Mouse (Mus musculus): Measurements from ENCODE around the gene Pfas. TPM values are rescaled to one million over a fixed set of nuclear protein-coding genes. Genes with fewer than 3 reads are reported as not detected.
"Not testable (repeated sequence)": the region's sequence is repeated elsewhere in the genome, so short reads cannot be mapped to it uniquely, and the experiment has no call there.

Gene Pfas
- polyA plus RNA-seq, 1 experiment from 2014 or later = 47.7 TPM

- H3K27ac ChIP-seq (ENCODE audit: low read depth, low read length) = no peak overlapping the region
- peak overlapping the region; percentile 37 for H3K9ac ChIP-seq (ENCODE audit: low read depth, low read length)
- H3K36me3 ChIP-seq (ENCODE audit: control insufficient read depth, insufficient read depth, low read length) = 0 out of 2 replicates have a peak, but pooled peaks cover 3% of the 10 kb centered on the region
- peak overlapping the region; percentile 18 for H3K4me3 ChIP-seq (ENCODE audit: low read length)
- peak; percentile 44 for ATAC-seq (ENCODE audit: low FRiP score, low TSS enrichment)
- 15% methylated on average over 16 of the region's 16 CpGs for WGBS
- no peaks in the 10 kb centered on the region; the same call in 1 of the 2 replicates for H3K27me3 ChIP-seq (ENCODE audit: control insufficient read depth, insufficient read depth, low read length)
- peak overlapping the region; percentile 36 for H3K4me2 ChIP-seq (replicated peaks; ENCODE audit: low read depth, low read length)
- H3K4me1 ChIP-seq (ENCODE audit: control insufficient read depth, insufficient read depth, low read length) = peaks cover 3% of the 10 kb centered on the region; the same call in 1 of the 2 replicates
- H3K9me3 ChIP-seq (ENCODE audit: control insufficient read depth, low read length) = no peaks in the 10 kb centered on the region
Observed at GRCm38 (mm10) chr11:68946806-68947440, 61.3 kb downstream of the Pfas start.

GRCm38 (mm10) chr11:68946001-68946400 is 62.3 kb downstream of the Pfas start:
- Histone ChIP-seq H3K9ac (ENCODE audit: low read depth, low read length) (no peak overlapping the region), H3K9me3 (ENCODE audit: control insufficient read depth, low read length) (no peaks in the 10 kb centered on the region), H3K4me2 (replicated peaks; ENCODE audit: low read depth, low read length) (no peak overlapping the region), H3K4me3 (ENCODE audit: low read length) (no peak overlapping the region), H3K27ac (ENCODE audit: low read depth, low read length) (no peak overlapping the region), H3K27me3 (ENCODE audit: control insufficient read depth, insufficient read depth, low read length) (no peaks in the 10 kb centered on the region), H3K4me1 (ENCODE audit: control insufficient read depth, insufficient read depth, low read length) (peaks cover 3% of the 10 kb centered on the region; the same call in 1 of the 2 replicates), H3K36me3 (ENCODE audit: control insufficient read depth, insufficient read depth, low read length) (0 out of 2 replicates have a peak, but pooled peaks cover 3% of the 10 kb centered on the region)
- ATAC-seq (ENCODE audit: low FRiP score, low TSS enrichment) = no peak
- WGBS = 89% methylated on average over 4 of the region's 4 CpGs

GRCm38 (mm10) chr11:68945245-68945644 is 63.0 kb downstream of the Pfas start:
- H3K36me3 ChIP-seq (ENCODE audit: control insufficient read depth, insufficient read depth, low read length) = 0 out of 2 replicates have a peak, but pooled peaks cover 3% of the 10 kb centered on the region
- H3K9ac ChIP-seq (ENCODE audit: low read depth, low read length) = no peak overlapping the region
- H3K9me3 ChIP-seq (ENCODE audit: control insufficient read depth, low read length) = no peaks in the 10 kb centered on the region
- peaks cover 7% of the 10 kb centered on the region for H3K4me1 ChIP-seq (ENCODE audit: control insufficient read depth, insufficient read depth, low read length)
- no peak overlapping the region for H3K27ac ChIP-seq (ENCODE audit: low read depth, low read length)
- 88% methylated on average over 2 of the region's 2 CpGs for WGBS
- ATAC-seq (ENCODE audit: low FRiP score, low TSS enrichment) = no peak
- no peak overlapping the region for H3K4me2 ChIP-seq (replicated peaks; ENCODE audit: low read depth, low read length)
- no peak overlapping the region for H3K4me3 ChIP-seq (ENCODE audit: low read length)
- no peaks in the 10 kb centered on the region for H3K27me3 ChIP-seq (ENCODE audit: control insufficient read depth, insufficient read depth, low read length)

- no peak overlapping the region for H3K27ac ChIP-seq (ENCODE audit: low read depth, low read length)
- 82% methylated on average over 8 of the region's 8 CpGs for WGBS
Observed at GRCm38 (mm10) chr11:68942731-68943130, 65.5 kb downstream of the Pfas start.

GRCm38 (mm10) chr11:68940516-68940915 is 67.7 kb downstream of the Pfas start:
- ATAC-seq (ENCODE audit: low FRiP score, low TSS enrichment) = no peak
- 39% methylated on average over 4 of the region's 4 CpGs for WGBS
- Histone ChIP-seq H3K9ac (ENCODE audit: low read depth, low read length) (peak overlapping the region; percentile 57; the same call in 1 of the 2 replicates), H3K9me3 (ENCODE audit: control insufficient read depth, low read length) (no peaks in the 10 kb centered on the region), H3K4me1 (ENCODE audit: control insufficient read depth, insufficient read depth, low read length) (peaks cover 4% of the 10 kb centered on the region; the same call in 1 of the 2 replicates), H3K4me3 (ENCODE audit: low read length) (peak overlapping the region; percentile 48), H3K27ac (ENCODE audit: low read depth, low read length) (no peak overlapping the region), H3K27me3 (ENCODE audit: control insufficient read depth, insufficient read depth, low read length) (no peaks in the 10 kb centered on the region), H3K4me2 (replicated peaks; ENCODE audit: low read depth, low read length) (peak overlapping the region; percentile 38), H3K36me3 (ENCODE audit: control insufficient read depth, insufficient read depth, low read length) (no peaks in the 10 kb centered on the region)

More at GRCm38 (mm10) chr11:68942731-68943130, 65.5 kb downstream of the Pfas start:
- H3K4me1 ChIP-seq (ENCODE audit: control insufficient read depth, insufficient read depth, low read length) = peaks cover 7% of the 10 kb centered on the region
- no peaks in the 10 kb centered on the region for H3K9me3 ChIP-seq (ENCODE audit: control insufficient read depth, low read length)
- no peak overlapping the region for H3K4me2 ChIP-seq (replicated peaks; ENCODE audit: low read depth, low read length)
- no peak overlapping the region for H3K4me3 ChIP-seq (ENCODE audit: low read length)
- H3K36me3 ChIP-seq (ENCODE audit: control insufficient read depth, insufficient read depth, low read length) = 0 out of 2 replicates have a peak, but pooled peaks cover 3% of the 10 kb centered on the region
- H3K9ac ChIP-seq (ENCODE audit: low read depth, low read length) = no peak overlapping the region
- no peaks in the 10 kb centered on the region for H3K27me3 ChIP-seq (ENCODE audit: control insufficient read depth, insufficient read depth, low read length)
- ATAC-seq (ENCODE audit: low FRiP score, low TSS enrichment) = no peak

GRCm38 (mm10) chr11:68939451-68940304 is 68.6 kb downstream of the Pfas start:
- peak overlapping the region; percentile 53; the same call in 1 of the 2 replicates for H3K27ac ChIP-seq (ENCODE audit: low read depth, low read length)
- H3K4me3 ChIP-seq (ENCODE audit: low read length) = peak overlapping the region; percentile 48
- H3K4me1 ChIP-seq (ENCODE audit: control insufficient read depth, insufficient read depth, low read length) = peaks cover 4% of the 10 kb centered on the region; the same call in 1 of the 2 replicates
- ATAC-seq (ENCODE audit: low FRiP score, low TSS enrichment) = peak; percentile 99
- no peaks in the 10 kb centered on the region for H3K36me3 ChIP-seq (ENCODE audit: control insufficient read depth, insufficient read depth, low read length)
- H3K9me3 ChIP-seq (ENCODE audit: control insufficient read depth, low read length) = no peaks in the 10 kb centered on the region
- H3K9ac ChIP-seq (ENCODE audit: low read depth, low read length) = peak overlapping the region; percentile 57; the same call in 1 of the 2 replicates
- no peaks in the 10 kb centered on the region for H3K27me3 ChIP-seq (ENCODE audit: control insufficient read depth, insufficient read depth, low read length)
- 2% methylated on average over 16 of the region's 16 CpGs for WGBS
- peak overlapping the region; percentile 38 for H3K4me2 ChIP-seq (replicated peaks; ENCODE audit: low read depth, low read length)

- H3K36me3 ChIP-seq (ENCODE audit: control insufficient read depth, insufficient read depth, low read length); H3K27me3 ChIP-seq (ENCODE audit: control insufficient read depth, insufficient read depth, low read length); H3K4me2 ChIP-seq (replicated peaks; ENCODE audit: low read depth, low read length); H3K4me3 ChIP-seq (ENCODE audit: low read length); ATAC-seq (ENCODE audit: low FRiP score, low TSS enrichment); H3K4me1 ChIP-seq (ENCODE audit: control insufficient read depth, insufficient read depth, low read length); H3K9me3 ChIP-seq (ENCODE audit: control insufficient read depth, low read length); H3K27ac ChIP-seq (ENCODE audit: low read depth, low read length); H3K9ac ChIP-seq (ENCODE audit: low read depth, low read length): not testable (repeated sequence)
- WGBS = 93% methylated on average over 4 of the region's 4 CpGs
Observed at GRCm38 (mm10) chr11:68936951-68937350, 71.3 kb downstream of the Pfas start.

Measured in kidney, embryonic 14.5 days (tissue).